Mouse (Mus musculus) brain, embryonic 14.5 days (tissue): ENCODE measurements around the gene Cnst. TPM values are rescaled to one million over a fixed set of nuclear protein-coding genes. Genes with fewer than 3 reads are reported as not detected.
A peak's percentile ranks its signal among the peaks of the same experiment; 100 is the strongest.

ENCODE experiments used
- DNase-seq: peaks from one replicate; pipeline ENCODE4 v3.0.0-alpha.2; 2011; ENCODE audit warnings: low read depth
- CTCF ChIP-seq: fragments of 200-500 bp; IDR thresholded peaks from 2 replicates; pipeline ENCODE4 v1.5.1; 2012; ENCODE audit warnings: inconsistent platforms, mild to moderate bottlenecking, moderate library complexity, borderline replicate concordance; ENCODE audit not compliant: insufficient read depth, insufficient read length; ENCODE audit errors: extremely low read depth
- POLR2A ChIP-seq: fragments of 200-500 bp; IDR thresholded peaks from 2 replicates; pipeline ENCODE4 v1.6.1; 2012; ENCODE audit warnings: mild to moderate bottlenecking, inconsistent platforms, borderline replicate concordance; ENCODE audit not compliant: poor library complexity, insufficient read depth, insufficient read length, severe bottlenecking; ENCODE audit errors: extremely low read depth
- polyA plus RNA-seq: library from polyadenylated mRNA; depleted of rRNA; stranded (reverse); fragments of >200 nt; gene quantifications from 2 replicates; pipeline ENCODE4 v1.2.3, GENCODE M21; 2012

Gene Cnst
- polyA plus RNA-seq, 1 experiment, result 33.9 TPM

DNA sequence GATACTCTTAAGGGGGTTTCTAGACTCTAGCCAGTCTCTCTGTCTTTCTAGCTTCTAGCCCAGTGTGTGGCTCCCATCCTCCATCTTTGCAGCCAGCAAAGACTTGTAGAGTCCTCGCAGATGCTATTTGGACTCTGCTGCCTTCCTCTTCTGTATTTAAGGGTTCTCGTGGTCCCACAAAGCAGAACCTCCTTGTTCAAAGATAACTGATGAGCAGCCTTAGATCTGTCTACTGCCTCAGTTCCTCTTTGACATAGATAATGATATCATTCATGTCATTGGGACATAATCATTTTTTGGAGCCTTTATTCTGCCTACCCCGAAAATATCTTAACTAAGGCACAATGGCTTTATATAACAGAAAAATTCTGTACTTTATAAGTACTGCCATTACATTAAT, 36.9 kb downstream of the Cnst start:
- TF ChIP-seq POLR2A, result no peak
- DNase-seq, result no peak

DNA sequence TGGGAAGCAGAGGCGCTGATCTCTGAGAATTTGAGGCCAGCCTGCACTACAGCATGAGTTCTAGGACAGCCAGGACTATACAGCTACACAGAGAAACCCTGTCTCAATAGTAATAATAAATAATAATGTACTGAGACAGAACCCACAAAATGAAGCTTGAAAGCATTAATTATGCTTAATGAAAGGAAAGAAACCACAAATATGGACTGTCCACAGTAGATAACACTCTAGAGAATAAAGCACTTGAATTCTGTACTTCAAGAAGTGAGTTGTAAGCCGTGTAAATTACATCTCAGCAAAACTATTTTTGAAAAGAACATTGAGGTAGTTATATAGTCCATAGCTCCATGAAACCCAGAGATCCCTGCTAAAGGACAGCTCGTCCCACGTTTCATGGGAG, 38.0 kb downstream of the Cnst start:
- no peak for TF ChIP-seq CTCF
- TF ChIP-seq POLR2A, result no peak
- no peak for DNase-seq

DNA sequence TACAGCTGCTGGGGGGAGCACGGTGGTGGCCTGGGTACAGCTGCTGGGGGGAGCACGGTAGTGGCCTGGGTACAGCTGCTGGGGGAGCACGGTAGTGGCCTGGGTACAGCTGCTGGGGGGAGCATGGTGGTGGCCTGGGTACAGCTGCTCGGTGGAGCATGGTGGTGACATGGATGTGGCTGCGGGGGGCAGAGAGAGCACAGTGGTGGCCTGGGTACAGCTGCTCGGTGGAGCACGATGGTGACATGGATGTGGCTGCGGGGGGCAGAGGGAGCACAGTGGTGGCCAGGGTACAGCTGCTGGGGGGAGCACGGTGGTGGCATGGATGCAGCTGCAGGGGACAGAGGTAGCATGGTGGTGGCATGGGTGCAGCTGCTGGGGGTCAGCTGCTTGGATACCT, 39.5 kb downstream of the Cnst start:
- no peak for TF ChIP-seq CTCF
- no peak for TF ChIP-seq POLR2A

DNA sequence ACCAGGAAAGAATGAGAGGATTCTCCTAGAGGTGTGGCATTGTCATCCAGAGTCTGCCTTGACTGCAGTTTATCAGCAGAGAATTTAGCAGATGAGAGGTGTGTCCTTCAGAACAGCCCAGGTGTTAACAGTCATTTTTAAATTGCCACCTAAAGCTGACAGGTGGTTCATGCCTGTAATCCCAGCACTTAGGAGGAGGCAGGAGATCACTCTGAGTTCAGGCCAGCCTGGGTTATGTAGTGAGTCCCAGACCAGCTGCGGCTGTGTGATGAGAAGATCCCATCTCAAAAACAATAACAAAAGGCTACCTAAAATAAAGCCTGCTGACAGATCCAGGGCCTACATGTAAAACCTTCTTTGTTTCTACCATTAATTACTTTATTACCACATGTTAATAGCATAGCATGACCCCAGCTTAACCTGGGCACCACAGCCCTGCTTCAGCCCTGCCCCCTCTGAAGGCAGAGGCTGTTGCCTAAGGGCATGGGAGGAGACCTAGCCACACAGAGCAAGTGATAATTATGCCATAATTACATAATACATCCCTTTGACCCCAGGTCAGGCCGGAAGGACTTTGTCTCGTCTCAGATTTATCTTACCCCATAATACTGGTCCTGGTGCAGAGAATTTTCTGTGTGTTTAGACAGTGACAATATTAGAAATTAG, 40.4 kb downstream of the Cnst start:
- TF ChIP-seq POLR2A, result no peak
- TF ChIP-seq CTCF, result no peak
- DNase-seq, result no peak

More for the DNA sequence above, 39.5 kb downstream of the Cnst start:
- DNase-seq, result no peak

DNA sequence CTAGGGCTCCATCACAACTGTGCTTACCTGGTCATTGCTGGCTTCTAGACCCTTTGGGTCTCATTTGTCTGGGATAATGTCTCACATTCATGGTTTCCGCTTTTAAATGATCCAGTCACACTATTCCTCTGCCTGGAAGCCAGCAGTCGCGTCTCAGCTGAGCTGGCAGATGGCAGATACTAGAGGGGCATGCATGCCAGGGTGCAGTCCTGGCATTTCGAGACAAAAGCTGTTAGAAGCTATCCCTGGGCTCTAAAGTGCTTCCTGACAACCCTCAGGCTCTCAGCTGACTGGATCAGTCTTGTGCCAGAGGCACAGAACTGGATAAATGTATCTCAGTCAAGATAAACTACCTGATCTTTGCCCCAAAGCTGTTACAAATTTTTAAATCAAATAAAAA, 42.1 kb downstream of the Cnst start:
- peak; percentile 74 for DNase-seq
- TF ChIP-seq POLR2A (no peak), CTCF (no peak)

DNA sequence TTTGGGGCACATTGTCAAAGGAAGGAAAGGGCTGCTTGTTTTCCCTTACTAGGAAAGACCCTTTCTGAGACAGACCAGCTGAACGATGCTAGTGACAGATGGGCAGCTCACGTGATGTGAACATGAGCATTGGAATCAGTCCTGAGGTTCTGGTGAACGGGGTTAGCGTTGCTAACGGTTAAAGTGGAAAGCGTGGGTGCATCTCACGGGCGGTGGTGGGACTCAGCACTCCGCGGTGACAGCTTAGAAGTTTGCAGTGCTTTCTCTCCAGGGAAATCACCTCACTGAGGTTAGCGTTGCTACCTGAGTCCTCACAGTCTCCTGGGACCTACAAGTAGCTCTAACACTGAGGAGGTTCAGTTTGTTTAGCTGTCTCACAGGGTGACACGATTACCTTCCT, 45.5 kb downstream of the Cnst start:
- peak; percentile 78 for DNase-seq
- no peak for TF ChIP-seq POLR2A
- TF ChIP-seq CTCF, result no peak

DNA sequence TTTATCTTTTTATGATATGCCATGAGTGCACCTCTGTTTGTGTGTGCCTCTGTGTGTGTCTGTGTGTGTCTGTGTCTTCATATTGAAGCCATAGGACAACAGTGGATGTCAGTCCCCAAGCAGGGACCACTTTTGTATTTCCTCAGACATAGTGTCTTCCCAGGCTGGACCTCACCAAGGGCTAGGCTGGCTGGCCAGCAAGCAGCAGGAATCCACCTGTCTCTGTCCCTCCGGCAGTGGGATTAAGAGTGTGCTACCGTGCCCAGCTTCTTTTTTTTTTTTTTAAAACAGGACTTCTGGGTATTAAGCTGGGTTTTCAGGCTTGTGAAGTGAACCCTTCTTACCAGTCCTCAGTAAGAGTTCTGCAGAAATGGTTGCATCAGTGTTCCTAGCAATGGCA, 46.0 kb downstream of the Cnst start:
- no peak for DNase-seq
- no peak for TF ChIP-seq CTCF

DNA sequence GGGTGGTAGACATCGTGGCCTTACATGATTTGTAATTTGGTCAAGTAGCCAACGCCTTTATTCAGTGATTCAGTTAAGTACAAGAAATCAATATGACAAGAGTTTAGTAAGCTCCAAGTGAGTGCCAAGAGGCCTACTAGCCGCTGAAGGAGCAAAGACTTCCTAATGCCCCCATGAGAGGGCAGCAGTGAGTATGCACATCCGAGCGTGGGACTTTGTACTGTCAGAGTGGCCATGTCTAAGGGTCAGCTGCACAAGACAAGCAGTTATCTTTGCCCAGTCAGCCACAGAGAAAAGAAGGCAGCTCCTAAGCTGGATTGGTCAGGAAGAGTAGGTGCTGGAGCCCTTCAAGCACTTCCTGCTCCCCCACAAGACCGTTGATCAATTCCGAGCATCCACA, 46.8 kb downstream of the Cnst start:
- no peak for DNase-seq
- no peak for TF ChIP-seq POLR2A
- TF ChIP-seq CTCF, result peak; percentile 38; the same call in 1 of the 2 replicates

DNA sequence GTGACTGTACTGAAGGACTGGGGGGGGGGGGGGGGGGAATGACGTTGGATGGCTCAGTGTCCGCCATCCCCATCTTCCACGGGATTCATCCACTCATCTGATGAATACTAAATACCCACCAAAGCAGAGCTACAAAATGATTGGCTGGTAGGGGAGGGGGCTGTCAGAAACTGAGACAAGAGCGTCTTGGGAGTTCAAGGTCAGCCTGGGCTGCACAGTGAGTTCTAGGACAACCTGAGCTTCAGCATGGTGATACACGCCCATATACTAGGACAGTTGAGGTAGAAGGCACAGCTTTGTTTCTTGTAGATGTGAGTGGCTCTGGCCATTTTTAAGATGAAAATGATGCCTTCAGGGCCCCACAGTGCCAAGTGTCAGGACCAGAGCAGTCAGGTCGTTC, 52.2 kb downstream of the Cnst start:
- TF ChIP-seq CTCF, result no peak
- TF ChIP-seq POLR2A, result no peak
- no peak for DNase-seq

DNA sequence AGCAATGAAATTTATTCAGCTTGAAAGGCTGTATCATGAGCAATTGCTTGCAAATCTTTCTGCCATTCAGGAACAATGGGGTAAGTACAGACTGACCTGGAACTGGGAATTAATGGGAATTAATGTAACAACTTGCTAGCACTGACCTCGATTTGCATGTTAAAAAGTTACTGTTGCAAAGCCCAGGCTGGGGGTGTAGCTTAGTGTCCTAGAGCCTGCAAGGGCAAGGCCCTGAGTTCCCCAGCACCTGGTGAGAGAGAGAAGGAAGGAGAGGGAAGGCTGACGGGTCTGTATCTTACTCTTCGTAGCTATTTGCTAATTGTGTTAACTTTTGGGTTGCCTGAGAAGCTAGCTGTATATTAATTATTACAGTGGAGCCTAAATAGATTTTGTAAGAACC, 58.4 kb downstream of the Cnst start:
- no peak for DNase-seq
- TF ChIP-seq POLR2A (no peak), CTCF (no peak)

DNA sequence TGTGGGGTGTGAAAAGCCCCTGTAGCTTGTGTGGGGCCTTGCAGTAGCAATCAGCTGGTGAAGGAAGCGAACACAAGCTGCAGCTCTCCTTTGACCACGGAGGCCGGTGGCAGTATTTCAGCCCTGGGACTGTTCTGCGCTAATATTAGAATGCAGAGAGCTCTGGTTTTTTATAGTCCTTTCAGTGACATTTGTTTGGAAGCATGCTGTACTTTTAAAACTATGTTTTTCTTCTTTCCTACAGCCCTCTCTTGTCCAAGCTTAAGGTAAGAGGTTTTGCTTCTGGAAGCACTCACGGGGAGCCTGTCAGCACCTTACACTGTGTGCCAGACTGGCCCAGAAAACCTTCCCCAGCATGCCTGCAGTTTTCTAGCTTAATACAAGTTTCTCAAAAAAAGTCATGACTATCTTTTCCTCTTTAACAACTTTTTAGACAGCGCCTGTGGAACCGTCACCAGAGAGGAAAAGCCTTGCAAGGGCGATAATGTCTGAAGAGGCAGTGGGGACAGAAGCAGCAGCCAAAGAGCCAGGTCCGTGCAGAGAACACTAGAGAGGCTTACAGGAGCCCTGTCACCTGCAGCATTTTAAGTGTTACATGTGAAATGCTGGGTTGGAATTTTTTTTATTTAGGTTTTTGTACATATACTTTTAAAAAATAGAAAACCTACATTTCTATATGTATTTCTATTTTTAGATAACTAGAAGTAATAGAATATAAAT, 60.0 kb downstream of the Cnst start:
- DNase-seq, result no peak
- TF ChIP-seq POLR2A, result no peak
- no peak for TF ChIP-seq CTCF

DNA sequence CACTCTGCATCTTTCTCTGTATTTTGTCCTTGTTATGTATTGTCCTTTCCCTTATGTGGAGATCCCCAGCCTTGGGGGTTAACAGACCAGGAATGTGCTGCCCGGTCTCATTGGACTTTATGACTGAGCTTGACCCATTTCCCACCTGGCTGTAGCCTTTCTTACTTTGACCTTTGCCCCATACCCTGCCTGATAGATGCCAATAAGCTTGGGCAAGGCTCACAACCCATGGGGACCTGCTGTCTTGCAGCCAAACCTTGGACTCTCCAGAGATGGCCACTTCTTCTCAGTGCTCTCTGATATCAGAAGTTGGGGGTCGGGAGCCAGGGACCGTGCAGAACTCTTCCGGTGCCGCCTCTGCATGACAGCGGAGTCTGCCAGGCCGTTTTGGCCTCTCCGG, 62.4 kb downstream of the Cnst start:
- DNase-seq, result no peak
- TF ChIP-seq CTCF, result no peak
- no peak for TF ChIP-seq POLR2A
